Mouse (Mus musculus) fat pad, adult 2 months (tissue): ENCODE data around the gene Pcdh8.

Experiments
- DNase-seq: peaks from one replicate; pipeline ENCODE4 v3.0.0-alpha.2; 2011; ENCODE audit warnings: low read depth, low spot score; ENCODE audit errors: extremely low read depth

Gene Pcdh8

GRCm38 (mm10) chr14:79754601-79755222 lies 16.4 kb downstream of the Pcdh8 start:
- no peak for DNase-seq

DNA sequence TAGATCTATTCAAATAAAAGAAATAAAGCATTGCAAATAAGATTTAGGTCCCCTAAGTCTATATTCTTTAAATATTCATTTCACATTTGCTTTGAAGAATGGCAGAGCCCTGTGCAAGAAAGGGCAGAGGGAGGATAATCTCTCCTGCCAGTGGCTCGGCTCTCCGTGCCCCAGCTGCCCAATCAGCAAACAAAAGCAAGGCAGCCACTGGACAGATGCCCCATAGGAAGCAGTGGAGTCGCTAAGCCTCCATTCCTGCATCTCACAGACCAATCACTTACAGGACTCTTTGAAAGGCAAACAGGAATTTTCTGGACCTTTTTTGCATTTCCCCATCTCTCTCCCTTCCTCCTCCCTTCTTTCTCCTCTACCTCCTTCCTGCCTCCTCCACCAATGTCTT lies 17.0 kb downstream of the Pcdh8 start:
- no peak for DNase-seq

DNA sequence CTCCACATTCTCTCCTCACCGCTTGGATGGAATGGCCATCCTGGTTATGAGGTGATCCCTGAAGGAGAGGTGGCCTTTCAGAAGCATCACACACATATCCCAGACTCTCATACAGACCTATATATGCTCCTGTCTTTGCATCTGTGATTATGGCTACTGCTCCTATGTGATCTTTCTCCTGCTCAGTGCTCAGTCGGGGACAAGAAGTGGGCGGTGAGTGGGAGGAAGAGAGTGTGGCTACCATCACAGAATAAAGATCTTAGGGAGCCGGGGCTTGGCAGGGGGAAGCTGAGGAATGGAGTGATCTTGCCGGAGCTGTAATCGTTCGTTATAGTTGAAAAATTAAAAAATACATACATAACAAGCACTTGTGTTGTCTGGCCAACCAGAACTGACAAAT lies 17.4 kb downstream of the Pcdh8 start:
- DNase-seq = no peak

DNA sequence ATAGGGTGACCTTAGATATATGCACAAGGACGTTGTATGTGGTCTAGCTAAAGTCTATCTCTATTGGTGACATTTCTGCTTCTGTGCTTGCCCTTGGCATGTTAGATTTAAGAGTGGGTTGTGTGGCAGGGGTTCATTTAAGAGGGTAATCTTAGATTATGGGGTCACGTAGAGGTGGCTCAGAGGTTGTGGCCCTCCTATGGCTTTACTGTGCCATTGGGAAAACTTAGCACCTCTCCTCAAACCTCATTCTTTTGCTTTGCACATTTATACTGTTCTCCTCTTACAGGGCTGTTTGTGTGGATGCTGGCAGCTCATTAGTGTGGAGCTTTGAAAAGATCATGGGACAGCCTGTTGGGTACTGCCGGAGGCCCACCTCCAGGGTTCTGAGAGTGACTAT lies 30.6 kb downstream of the Pcdh8 start:
- no peak for DNase-seq

DNA sequence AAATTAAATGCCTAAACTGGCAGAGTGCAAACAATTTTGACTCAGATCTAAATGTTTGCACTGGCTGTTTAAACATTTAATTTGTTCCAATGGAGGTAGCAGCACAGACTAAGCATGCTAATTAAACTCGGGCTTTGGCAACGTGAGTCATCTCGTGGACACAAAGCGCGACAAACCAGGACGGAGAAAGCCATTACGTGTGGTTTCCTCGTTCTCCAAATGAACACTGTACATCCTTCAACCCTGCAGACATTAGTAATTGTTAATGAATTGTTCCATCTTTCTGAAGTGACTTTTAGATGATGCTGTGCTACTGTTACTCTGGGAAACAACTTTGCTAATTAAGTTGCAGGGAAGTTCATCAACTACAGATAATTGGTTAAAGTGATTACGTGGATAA lies 32.7 kb downstream of the Pcdh8 start:
- DNase-seq = no peak

- no peak for DNase-seq
Measured at GRCm38 (mm10) chr14:79737642-79738379, 33.3 kb downstream of the Pcdh8 start.

GRCm38 (mm10) chr14:79736781-79737180 lies 34.3 kb downstream of the Pcdh8 start:
- no peak for DNase-seq

GRCm38 (mm10) chr14:79733501-79733900 lies 37.6 kb downstream of the Pcdh8 start:
- DNase-seq = no peak

DNA sequence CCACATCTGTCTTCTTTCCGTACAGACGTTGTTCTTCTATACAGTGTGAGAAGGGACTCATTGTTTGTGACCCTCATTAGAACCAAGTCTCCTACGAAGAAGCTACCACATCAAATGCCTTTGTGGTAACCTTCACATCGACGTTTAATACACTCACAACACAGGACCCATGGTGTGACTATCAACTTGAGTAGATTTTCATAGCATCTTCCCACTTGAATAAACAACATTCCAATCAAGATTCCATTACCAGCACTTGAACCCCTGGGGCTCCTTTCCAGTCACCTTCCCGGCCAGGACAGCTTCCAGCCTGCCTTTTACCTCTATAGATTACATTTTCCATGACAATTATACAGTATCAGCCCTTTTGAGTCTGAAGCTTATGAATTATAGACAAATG lies 42.3 kb downstream of the Pcdh8 start:
- DNase-seq = no peak

DNA sequence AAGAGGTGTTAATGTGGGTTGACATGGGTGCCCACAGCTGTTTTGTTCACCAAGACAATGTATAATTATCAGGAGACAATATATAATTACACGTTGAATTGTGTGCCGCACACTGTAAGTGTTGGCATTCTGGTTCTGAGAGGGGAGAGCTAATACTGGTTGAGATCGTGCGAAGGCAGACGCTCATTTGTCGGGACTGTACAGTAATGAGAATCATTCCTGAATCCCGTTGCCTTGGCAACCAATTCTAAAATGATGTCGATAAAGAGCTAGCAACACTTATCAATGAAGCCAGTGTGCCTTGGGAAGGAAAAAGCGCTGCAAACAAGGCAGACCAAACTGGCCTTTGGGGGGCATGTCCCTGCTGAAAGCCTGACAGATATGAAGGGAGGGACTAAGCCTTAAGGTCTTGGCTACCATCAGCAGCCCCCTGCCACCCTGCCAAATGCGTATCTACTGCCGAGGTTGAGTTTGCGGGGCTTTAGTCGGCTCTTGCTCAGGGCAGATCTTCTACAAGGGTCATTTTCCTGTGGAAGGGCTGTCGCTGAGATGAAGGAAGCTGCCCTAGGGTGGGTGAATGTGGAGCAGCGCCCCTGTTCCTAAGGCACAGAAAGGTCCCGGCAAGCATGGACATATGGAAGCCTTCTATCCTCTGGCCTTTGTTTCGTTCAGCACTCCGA lies 47.0 kb downstream of the Pcdh8 start:
- no peak for DNase-seq

- DNase-seq = no peak
Measured at GRCm38 (mm10) chr14:79722228-79722627, 48.9 kb downstream of the Pcdh8 start.
